Mouse (Mus musculus): ENCODE results near the gene Prkacb. TPM values are rescaled to one million over a fixed set of nuclear protein-coding genes. Genes with fewer than 3 reads are reported as not detected.
A peak's percentile ranks its signal among the peaks of the same experiment; 100 is the strongest.

The Prkacb gene
- polyA plus RNA-seq, 1 experiment from 2014 or later: 67.6 TPM

DNA sequence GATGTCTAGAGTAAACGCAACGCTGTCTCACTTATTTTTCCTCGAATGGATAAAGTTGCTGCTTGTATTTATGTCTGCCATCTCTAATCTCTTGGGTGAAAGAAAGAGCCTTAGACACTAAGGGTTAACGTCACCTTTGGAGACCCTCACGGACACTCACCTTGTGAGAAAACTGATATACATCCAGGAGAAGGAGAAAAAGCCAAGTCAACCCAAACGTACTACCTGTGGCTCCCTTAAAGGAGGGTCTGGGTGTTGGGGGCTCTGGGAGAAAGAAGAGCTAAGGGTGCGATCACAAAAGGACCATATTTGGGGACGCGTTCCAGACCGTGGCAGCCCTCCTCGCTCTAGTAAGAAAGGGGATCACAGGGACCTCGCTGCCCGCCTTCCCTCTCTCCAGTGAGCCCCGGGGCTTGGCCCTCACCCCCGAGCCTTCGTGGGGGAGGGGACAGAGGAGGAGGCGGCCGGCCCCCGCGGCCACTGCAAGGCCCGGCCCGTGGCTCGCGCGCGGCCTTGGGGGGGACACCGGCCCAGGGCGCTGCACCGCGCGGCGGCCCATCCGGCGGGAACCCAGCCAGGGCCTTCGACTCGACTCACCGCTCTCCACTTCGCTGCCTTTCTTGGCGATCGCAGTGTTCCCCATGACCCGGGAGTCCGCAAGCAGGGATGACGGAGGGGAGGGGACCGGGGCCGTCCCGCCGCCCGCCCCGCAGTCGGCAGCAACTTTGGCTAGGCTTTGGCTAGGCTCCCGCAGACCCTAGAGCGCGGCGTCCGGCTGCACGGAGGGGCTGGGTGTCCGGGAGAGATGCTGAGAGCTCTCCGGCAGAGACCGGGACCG lies 530 bp downstream of the Prkacb start:
- no peak for DNase-seq (ENCODE audit: low spot score)
- Histone ChIP-seq H3K9me3 (no peaks in the 10 kb centered on the region), H3K36me3 (replicated peaks) (peaks cover 10% of the 10 kb centered on the region), H3K4me1 (peaks cover 12% of the 10 kb centered on the region), H3K27ac (replicated peaks) (peak overlapping the region; percentile 96), H3K27me3 (replicated peaks; ENCODE audit: low read depth, poor library complexity, severe bottlenecking) (no peaks in the 10 kb centered on the region), H3K4me3 (peak overlapping the region; percentile 80)
- under 1% methylated on average over 60 of the region's 60 CpGs for WGBS

DNA sequence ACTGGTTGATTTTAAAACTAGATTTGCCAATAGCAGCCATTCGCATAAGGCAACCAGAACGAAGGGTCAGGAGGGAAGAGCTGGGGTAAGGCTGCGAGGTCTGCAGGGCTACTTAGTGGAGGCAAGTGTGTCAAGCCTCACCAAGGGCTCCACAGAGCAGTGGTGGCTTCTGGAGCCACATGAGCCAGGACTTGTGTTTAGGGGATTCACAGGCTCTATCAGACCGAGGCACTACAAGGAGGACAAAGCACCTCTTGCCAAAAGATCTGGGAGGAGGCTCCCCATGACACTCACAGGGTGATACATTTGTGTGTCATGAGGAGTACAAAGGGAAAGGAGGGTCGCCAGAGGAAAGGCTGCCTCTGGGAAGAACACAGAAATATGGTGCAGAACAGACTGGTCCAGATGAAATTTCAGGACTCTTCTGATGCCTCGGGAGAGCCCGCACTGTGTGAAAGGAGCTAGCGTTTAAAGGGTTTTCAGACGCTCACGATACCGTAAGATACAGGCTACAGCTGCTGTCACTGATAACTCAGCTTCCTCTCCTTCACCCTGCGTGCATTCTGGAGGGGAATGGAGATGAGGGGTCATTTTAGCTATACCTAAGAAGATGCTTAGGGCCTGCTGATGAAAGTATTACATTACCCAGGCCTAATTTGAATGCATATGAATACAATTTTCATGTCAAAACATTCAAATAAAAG lies 19.1 kb downstream of the Prkacb start:
- Histone ChIP-seq H3K9me3 (no peaks in the 10 kb centered on the region), H3K4me1 (no peaks in the 10 kb centered on the region), H3K36me3 (replicated peaks) (peaks cover 15% of the 10 kb centered on the region), H3K4me3 (no peak overlapping the region), H3K27ac (replicated peaks) (no peak overlapping the region), H3K27me3 (replicated peaks; ENCODE audit: low read depth, poor library complexity, severe bottlenecking) (no peaks in the 10 kb centered on the region)
- no peak for DNase-seq (ENCODE audit: low spot score)
- 91% methylated on average over 12 of the region's 12 CpGs for WGBS

DNA sequence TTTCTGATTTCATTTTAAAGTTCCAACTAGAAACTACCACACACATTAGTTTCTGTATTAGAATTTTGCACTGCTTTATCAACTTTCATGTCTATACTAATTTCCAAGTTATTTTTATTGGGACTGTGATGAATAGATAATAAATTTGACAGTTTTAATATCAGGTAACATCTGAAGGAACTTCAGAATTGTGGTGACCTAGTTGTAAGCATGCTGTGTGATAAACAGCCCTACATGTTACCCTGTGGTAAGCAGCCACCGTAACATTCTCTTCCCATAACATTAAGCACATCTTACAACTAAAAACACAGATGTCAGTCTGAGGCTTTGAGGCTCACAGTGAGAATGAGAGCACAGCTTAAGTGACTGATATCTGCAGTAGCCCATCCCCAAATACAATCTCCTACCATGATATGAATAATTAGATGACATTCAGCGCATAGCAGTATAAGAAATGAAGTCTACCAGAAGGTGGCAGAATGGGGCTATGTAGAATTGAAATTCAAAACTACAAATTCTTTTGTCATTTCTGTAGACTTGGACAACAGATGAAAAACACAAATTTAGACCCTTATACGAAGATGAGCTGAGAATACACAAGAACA lies 20.5 kb downstream of the Prkacb start:
- WGBS: 88% methylated on average over 3 of the region's 3 CpGs
- Histone ChIP-seq H3K4me1 (no peaks in the 10 kb centered on the region), H3K9me3 (no peaks in the 10 kb centered on the region), H3K27ac (replicated peaks) (no peak overlapping the region), H3K36me3 (replicated peaks) (peaks cover 19% of the 10 kb centered on the region), H3K4me3 (no peak overlapping the region), H3K27me3 (replicated peaks; ENCODE audit: low read depth, poor library complexity, severe bottlenecking) (no peaks in the 10 kb centered on the region)
- DNase-seq (ENCODE audit: low spot score): no peak

DNA sequence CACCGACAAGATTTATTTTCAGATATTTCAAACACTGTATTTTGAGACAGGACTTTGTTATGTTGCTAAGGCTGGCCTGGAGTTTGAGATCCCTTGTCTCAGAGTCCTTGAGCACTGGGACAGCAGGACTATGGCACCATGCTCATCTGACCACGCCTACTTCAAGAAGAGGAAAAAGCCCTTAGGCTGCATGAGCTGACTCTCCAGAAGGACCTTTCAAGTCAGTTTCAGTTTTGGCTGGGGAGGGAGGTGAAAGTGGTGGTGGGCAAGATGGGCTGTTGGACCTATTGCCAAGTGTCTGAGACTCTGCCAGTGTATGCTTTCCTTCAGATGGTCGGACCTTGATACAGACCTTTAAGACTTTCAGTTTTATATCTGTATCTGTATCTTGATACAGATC lies 28.6 kb downstream of the Prkacb start:
- H3K27me3 ChIP-seq (replicated peaks; ENCODE audit: low read depth, poor library complexity, severe bottlenecking): no peaks in the 10 kb centered on the region
- no peaks in the 10 kb centered on the region for H3K9me3 ChIP-seq
- WGBS: 78% methylated on average over 3 of the region's 3 CpGs
- H3K36me3 ChIP-seq (replicated peaks): peaks cover 7% of the 10 kb centered on the region; the same call in 1 of the 2 replicates
- no peak overlapping the region for H3K4me3 ChIP-seq
- no peak overlapping the region for H3K27ac ChIP-seq (replicated peaks)
- peaks cover 11% of the 10 kb centered on the region for H3K4me1 ChIP-seq
- no peak for DNase-seq (ENCODE audit: low spot score)

DNA sequence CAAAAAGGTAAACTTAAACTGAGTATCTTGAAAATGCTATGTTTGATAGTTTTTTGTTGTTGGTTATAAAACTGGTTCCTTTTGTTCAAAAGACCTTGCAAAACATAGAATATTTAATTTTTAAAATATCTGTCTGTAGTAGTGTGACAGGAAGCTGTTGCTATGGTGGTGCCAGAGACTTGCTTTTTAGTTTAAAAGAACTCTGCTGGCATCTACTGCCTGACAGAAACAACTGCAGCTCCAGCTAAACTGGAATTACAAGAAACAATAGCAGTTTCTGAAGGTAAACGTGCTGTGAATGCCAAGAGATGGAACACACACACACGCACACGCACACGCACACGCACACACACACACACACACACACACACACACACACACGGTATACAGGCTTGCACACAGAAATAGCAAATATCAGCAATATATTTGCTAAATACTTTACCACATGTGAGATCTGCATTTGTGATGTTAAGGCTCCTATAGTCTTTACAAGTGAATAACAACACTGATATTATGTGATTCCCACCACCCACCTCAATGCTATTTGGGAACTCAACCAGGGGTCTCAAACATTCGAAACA lies 29.1 kb downstream of the Prkacb start:
- no peaks in the 10 kb centered on the region for H3K9me3 ChIP-seq
- 83% methylated on average over 7 of the region's 7 CpGs for WGBS
- peaks cover 11% of the 10 kb centered on the region for H3K4me1 ChIP-seq
- H3K27me3 ChIP-seq (replicated peaks; ENCODE audit: low read depth, poor library complexity, severe bottlenecking): no peaks in the 10 kb centered on the region
- peaks cover 7% of the 10 kb centered on the region; the same call in 1 of the 2 replicates for H3K36me3 ChIP-seq (replicated peaks)
- H3K27ac ChIP-seq (replicated peaks): no peak overlapping the region
- no peak for DNase-seq (ENCODE audit: low spot score)
- H3K4me3 ChIP-seq: no peak overlapping the region

DNA sequence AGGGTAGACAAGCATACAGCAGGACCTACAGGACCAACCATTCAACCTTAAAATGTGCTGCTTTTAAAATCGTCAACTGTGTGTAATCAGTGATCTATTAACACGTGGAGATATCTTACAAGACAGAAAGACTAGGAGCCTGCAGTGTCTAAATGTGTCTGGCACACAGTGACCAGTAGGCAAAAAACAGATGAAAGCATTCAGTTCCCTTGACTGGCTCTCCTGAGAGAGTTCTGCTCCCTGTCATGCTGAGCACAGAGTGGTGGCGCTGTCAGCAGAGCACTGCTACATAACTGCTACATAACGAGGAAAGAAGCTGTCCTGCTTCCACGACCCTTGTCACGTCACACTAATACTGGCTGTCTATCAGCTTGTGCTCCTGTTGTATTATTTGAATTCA lies 30.2 kb downstream of the Prkacb start:
- H3K9me3 ChIP-seq: no peaks in the 10 kb centered on the region
- DNase-seq (ENCODE audit: low spot score): no peak
- H3K4me1 ChIP-seq: peaks cover 11% of the 10 kb centered on the region
- H3K4me3 ChIP-seq: no peak overlapping the region
- H3K36me3 ChIP-seq (replicated peaks): peaks cover 5% of the 10 kb centered on the region; the same call in 1 of the 2 replicates
- no peaks in the 10 kb centered on the region for H3K27me3 ChIP-seq (replicated peaks; ENCODE audit: low read depth, poor library complexity, severe bottlenecking)
- 50% methylated on average over 6 of the region's 6 CpGs for WGBS
- no peak overlapping the region for H3K27ac ChIP-seq (replicated peaks)

DNA sequence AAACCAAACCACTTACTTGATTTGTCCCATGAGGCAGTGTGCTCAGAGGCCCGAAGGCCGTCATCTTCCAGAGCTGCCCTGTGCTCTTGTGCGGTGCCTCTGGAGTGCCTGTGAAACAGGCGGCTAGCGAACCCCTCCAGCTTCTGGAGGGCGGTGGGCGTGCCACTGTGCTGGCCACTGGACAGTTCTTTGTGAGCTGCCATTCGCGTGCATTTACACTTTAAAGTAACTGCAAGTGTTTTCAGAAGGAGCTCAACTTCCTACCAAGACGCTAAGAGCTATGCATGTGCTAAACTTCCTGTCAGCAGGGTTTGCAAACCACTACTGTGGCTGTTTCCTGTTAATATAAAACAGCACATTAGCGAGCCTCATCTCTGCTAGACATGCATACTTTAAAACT lies 31.7 kb downstream of the Prkacb start:
- peak; percentile 52 for DNase-seq (ENCODE audit: low spot score)
- H3K9me3 ChIP-seq: no peaks in the 10 kb centered on the region
- 28% methylated on average over 11 of the region's 11 CpGs for WGBS
- H3K27me3 ChIP-seq (replicated peaks; ENCODE audit: low read depth, poor library complexity, severe bottlenecking): no peaks in the 10 kb centered on the region
- no peaks in the 10 kb centered on the region for H3K36me3 ChIP-seq (replicated peaks)
- no peak overlapping the region for H3K27ac ChIP-seq (replicated peaks)
- peaks cover 11% of the 10 kb centered on the region for H3K4me1 ChIP-seq
- H3K4me3 ChIP-seq: no peak overlapping the region

DNA sequence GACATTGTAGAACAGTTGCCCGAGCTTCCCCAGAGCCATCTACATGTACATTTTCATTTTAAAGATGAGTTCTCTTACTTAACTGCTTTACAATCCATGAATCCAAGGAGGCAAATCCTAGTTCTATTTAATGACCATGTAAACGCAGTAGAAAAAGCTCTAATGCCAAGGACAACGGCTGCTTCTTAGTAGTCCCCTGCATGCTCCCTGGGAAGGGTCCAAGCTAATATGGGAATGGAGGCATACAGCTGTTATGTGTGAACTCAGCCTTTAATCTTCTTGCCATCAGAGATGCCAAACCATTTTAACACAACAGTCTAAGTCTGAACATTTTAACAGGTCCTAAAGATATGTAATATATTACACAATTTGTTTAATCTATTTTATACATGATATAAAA lies 32.5 kb downstream of the Prkacb start:
- WGBS: 81% methylated on average over 3 of the region's 3 CpGs
- no peaks in the 10 kb centered on the region for H3K27me3 ChIP-seq (replicated peaks; ENCODE audit: low read depth, poor library complexity, severe bottlenecking)
- no peaks in the 10 kb centered on the region for H3K36me3 ChIP-seq (replicated peaks)
- peaks cover 11% of the 10 kb centered on the region for H3K4me1 ChIP-seq
- DNase-seq (ENCODE audit: low spot score): no peak
- no peak overlapping the region for H3K4me3 ChIP-seq
- no peaks in the 10 kb centered on the region for H3K9me3 ChIP-seq
- no peak overlapping the region for H3K27ac ChIP-seq (replicated peaks)

DNA sequence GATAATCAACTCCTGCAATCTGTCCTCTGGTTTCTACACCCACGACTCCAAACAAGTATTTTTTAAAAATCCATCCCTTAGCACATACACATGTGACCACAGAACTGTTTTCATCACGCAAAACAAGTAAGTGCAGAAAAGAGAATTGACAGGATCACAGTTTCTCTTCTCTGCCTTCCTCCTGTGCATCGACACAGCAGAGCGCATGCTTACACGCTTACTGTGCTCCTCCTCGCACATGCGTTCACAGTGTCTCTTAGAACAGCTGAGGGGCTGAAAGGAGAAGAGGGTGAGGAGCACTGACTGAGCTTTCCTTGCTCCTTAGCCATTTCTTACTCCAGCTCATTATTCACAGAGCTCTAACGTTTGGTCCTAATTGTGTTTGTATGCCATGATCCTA lies 33.9 kb downstream of the Prkacb start:
- WGBS: 86% methylated on average over 8 of the region's 8 CpGs
- Histone ChIP-seq H3K9me3 (no peaks in the 10 kb centered on the region), H3K36me3 (replicated peaks) (no peaks in the 10 kb centered on the region), H3K4me1 (peaks cover 11% of the 10 kb centered on the region), H3K27ac (replicated peaks) (no peak overlapping the region), H3K4me3 (no peak overlapping the region), H3K27me3 (replicated peaks; ENCODE audit: low read depth, poor library complexity, severe bottlenecking) (no peaks in the 10 kb centered on the region)
- DNase-seq (ENCODE audit: low spot score): no peak

DNA sequence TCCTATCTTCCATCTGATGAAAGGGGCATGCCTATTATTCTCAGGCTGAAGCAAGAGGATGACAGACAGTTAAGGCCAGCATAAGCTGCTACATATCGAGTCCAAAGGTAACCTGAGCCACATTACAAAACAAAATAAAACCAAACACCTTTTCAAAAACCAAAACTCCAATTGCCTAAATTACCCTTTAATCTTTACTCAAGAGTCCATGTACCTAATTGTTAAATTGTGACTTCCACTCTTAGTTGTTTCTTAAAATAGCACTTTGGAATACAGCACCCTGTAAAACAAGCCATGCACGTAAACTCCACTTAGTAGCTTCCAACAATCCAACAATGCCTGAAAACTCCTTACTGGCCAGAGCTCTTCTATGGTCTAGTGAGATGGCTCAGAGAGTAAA lies 34.3 kb downstream of the Prkacb start:
- no peak for DNase-seq (ENCODE audit: low spot score)
- 67% methylated on average over 2 of the region's 2 CpGs for WGBS
- H3K27me3 ChIP-seq (replicated peaks; ENCODE audit: low read depth, poor library complexity, severe bottlenecking): no peaks in the 10 kb centered on the region

DNA sequence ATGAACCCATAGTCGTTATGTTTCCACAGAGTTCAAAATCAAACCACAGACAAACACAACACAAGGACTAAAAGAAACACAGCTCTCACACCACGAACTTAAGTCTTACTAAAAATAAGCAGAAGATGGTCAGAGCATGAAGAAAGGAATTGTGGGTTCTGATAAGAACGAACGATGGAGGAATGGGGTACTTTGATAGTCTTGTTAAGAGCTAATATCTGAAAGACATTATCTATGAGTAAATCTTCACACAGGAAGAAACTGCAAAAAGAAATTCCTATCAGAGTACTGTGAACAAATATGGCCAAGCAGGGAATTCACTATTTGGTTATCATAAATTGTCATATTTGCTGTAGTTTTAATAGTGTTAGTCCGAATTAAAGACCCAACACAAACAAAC lies 36.1 kb downstream of the Prkacb start:
- Histone ChIP-seq H3K27me3 (replicated peaks; ENCODE audit: low read depth, poor library complexity, severe bottlenecking) (no peaks in the 10 kb centered on the region), H3K27ac (replicated peaks) (no peak overlapping the region), H3K36me3 (replicated peaks) (no peaks in the 10 kb centered on the region; the same call in 1 of the 2 replicates), H3K4me1 (peaks cover 7% of the 10 kb centered on the region), H3K9me3 (no peaks in the 10 kb centered on the region), H3K4me3 (no peak overlapping the region)
- no peak for DNase-seq (ENCODE audit: low spot score)
- WGBS: 88% methylated on average over 5 of the region's 5 CpGs

More for the DNA sequence above, 34.3 kb downstream of the Prkacb start:
- no peaks in the 10 kb centered on the region for H3K36me3 ChIP-seq (replicated peaks)
- H3K4me3 ChIP-seq: no peak overlapping the region
- no peaks in the 10 kb centered on the region for H3K9me3 ChIP-seq
- no peak overlapping the region for H3K27ac ChIP-seq (replicated peaks)
- peaks cover 11% of the 10 kb centered on the region for H3K4me1 ChIP-seq

DNA sequence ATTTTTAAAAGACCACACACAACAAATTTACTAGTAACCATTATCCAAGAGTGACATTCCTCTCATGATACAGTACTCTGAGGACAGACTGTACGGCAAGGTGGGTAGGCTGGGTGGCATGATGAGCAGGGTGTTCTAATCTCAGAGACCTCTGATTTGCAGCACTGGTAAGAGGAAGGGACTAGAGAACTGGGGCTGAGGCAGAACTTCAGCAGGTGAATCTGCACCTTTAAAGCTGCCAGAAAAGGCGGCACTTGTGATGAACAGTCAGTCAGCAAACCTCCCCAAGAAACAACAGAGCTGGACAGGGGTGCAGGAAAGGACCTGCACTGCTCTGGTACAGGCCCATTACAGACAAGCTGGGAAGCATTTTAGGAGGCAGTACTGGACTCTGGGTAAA lies 41.9 kb downstream of the Prkacb start:
- no peak for DNase-seq (ENCODE audit: low spot score)
- no peak overlapping the region for H3K4me3 ChIP-seq
- 73% methylated on average over 2 of the region's 2 CpGs for WGBS
- peaks cover 35% of the 10 kb centered on the region for H3K4me1 ChIP-seq
- H3K27ac ChIP-seq (replicated peaks): no peak overlapping the region
- H3K36me3 ChIP-seq (replicated peaks): peaks cover 8% of the 10 kb centered on the region
- H3K27me3 ChIP-seq (replicated peaks; ENCODE audit: low read depth, poor library complexity, severe bottlenecking): no peaks in the 10 kb centered on the region
- H3K9me3 ChIP-seq: no peaks in the 10 kb centered on the region

Data from embryonic facial prominence, embryonic 10.5 days (tissue).